21 mouse cellular contexts compared by ENCODE assay signal in genomic region chr14:55946269-55946969, GRCm38 (mm10). TPM values are rescaled to one million over a fixed set of nuclear protein-coding genes. Genes with fewer than 3 reads are reported as not detected.
DNase-seq lines count a peak whose midpoint lies in the region; ATAC-seq and TF ChIP-seq lines count a peak whose summit lies in the region.
"Had no signal": no experiment of that assay in that cellular context is flagged by ENCODE, and none has a peak within 500 bp of the region (broad histone marks: within the 10 kb centered on the region; RNA-seq: fewer than 3 reads in every experiment).

No protein-coding gene starts in this region.

- no peak for TF ChIP-seq POLR2A in CH12.LX (IDR thresholded peaks at IDR 0.05; ENCODE audit: low read depth, low read length)

- no peak for TF ChIP-seq EP300 in CH12.LX (IDR thresholded peaks at IDR 0.05; ENCODE audit: low read length)

- dilution Hi-C loops in CH12.LX (cut with MboI; ENCODE audit: extremely low pct_ligation_motif_present, extremely low pct_unique_long_range_greater_than_20kb, low sequenced_read_pairs), result no loop called here

- DNase-seq in heart, postnatal 25 days (ENCODE audit: low spot score), result no peak
- DNase-seq in 3134 (ENCODE audit: extremely low read depth, insufficient read length, low spot score), result peak; percentile 16
- DNase-seq in CH12.LX (ENCODE audit: extremely low read depth), result peak; percentile 16
- peak; percentile 26 for DNase-seq in limb, embryonic 10.5 days (ENCODE audit: low spot score)
- no peak for DNase-seq in urinary bladder, postnatal 25 days (ENCODE audit: low spot score)
- no peak for DNase-seq in thymus, postnatal 0 days (ENCODE audit: low spot score)
- DNase-seq in layer of hippocampus, adult 9-10 months (ENCODE audit: low spot score), result no peak
- DNase-seq: cerebellum, adult 11 months; kidney, adult 18-20 months; kidney, postnatal 14 days; liver; lung, adult 2 months; right cerebral cortex, postnatal 14 days had no signal

- WGBS in heart, embryonic 14.5 days, result 45% methylated on average over 2 of the region's 2 CpGs
- 74% methylated on average over 2 of the region's 2 CpGs for WGBS in limb, embryonic 10.5 days

- no peak overlapping the region for H3K4me2 ChIP-seq in heart, embryonic 14.5 days (ENCODE audit: low read length)
- no peak overlapping the region; the same call in 1 of the 2 replicates for H3K4me2 ChIP-seq in CH12.LX (ENCODE audit: insufficient read depth, low read depth, poor library complexity, severe bottlenecking)
- H3K4me2 ChIP-seq: embryonic facial prominence, embryonic 13.5 days; hindbrain, embryonic 15.5 days; midbrain, embryonic 12.5 days had no signal

- no peaks in the 10 kb centered on the region for H3K36me3 ChIP-seq in heart, embryonic 14.5 days (ENCODE audit: control insufficient read depth, insufficient read depth, low read length)
- no peaks in the 10 kb centered on the region for H3K36me3 ChIP-seq in CH12.LX (replicated peaks in 1 of 2; ENCODE audit: control insufficient read depth in 1 of 2, insufficient read depth in 1 of 2, low read length in 1 of 2)
- no peaks in the 10 kb centered on the region for H3K36me3 ChIP-seq in limb, embryonic 10.5 days
- H3K36me3 ChIP-seq: embryonic facial prominence, embryonic 13.5 days; hindbrain, embryonic 15.5 days; midbrain, embryonic 12.5 days had no signal

- intact Hi-C loops in heart, postnatal 25 days (cut with DNase I), result no loop called here

- H3K4me1 ChIP-seq in heart, embryonic 14.5 days (ENCODE audit: control insufficient read depth in 2 of 2, insufficient read depth in 2 of 2, low read length in 2 of 2), result peaks cover 9 to 14% of the 10 kb centered on the region in 2 experiments
- peaks cover 9 to 14% of the 10 kb centered on the region in 2 experiments for H3K4me1 ChIP-seq in CH12.LX (ENCODE audit: control insufficient read depth in 1 of 2, insufficient read depth in 2 of 2)
- H3K4me1 ChIP-seq in limb, embryonic 10.5 days, result 0 out of 2 replicates have a peak, but pooled peaks cover 3% of the 10 kb centered on the region
- H3K4me1 ChIP-seq: embryonic facial prominence, embryonic 13.5 days; hindbrain, embryonic 15.5 days; midbrain, embryonic 12.5 days had no signal

- TF ChIP-seq RAD21 in CH12.LX (IDR thresholded peaks at IDR 0.05; ENCODE audit: low read depth, low read length), result no peak

- no peak for TF ChIP-seq CTCF in CH12.LX (conservative IDR thresholded peaks at IDR 0.05 in 1 of 2, IDR thresholded peaks at IDR 0.05 in 1 of 2; ENCODE audit: low read depth in 2 of 2, low read length in 2 of 2)

- no peaks in the 10 kb centered on the region for H3K79me2 ChIP-seq in CH12.LX (replicated peaks; ENCODE audit: control insufficient read depth, extremely low read depth, insufficient read depth, poor library complexity, severe bottlenecking)

- H3K9ac ChIP-seq in heart, embryonic 14.5 days (ENCODE audit: low read length), result no peak overlapping the region
- no peak overlapping the region; the same call in 1 of the 2 replicates for H3K9ac ChIP-seq in CH12.LX (ENCODE audit: insufficient read depth, low read depth)
- H3K9ac ChIP-seq: embryonic facial prominence, embryonic 13.5 days; hindbrain, embryonic 15.5 days; midbrain, embryonic 12.5 days had no signal

- ATAC-seq in heart, embryonic 14.5 days (ENCODE audit: insufficient number of reproducible peaks, insufficient read depth, low FRiP score, low read depth), result peak; percentile 48; the same call in 1 of the 2 replicates
- ATAC-seq: Patski had no signal

- peak overlapping the region; percentile 69 to 70 for H3K27ac ChIP-seq in heart, embryonic 14.5 days (replicated peaks in 1 of 2; ENCODE audit: control insufficient read depth in 1 of 2, insufficient read depth in 1 of 2, low read depth in 2 of 2, low read length in 2 of 2)
- no peak overlapping the region for H3K27ac ChIP-seq in CH12.LX (ENCODE audit: insufficient read depth, low read depth)
- H3K27ac ChIP-seq in limb, embryonic 10.5 days, result no peak overlapping the region
- H3K27ac ChIP-seq: embryonic facial prominence, embryonic 13.5 days; hindbrain, embryonic 15.5 days; midbrain, embryonic 12.5 days had no signal

- H3K9me3 ChIP-seq in heart, embryonic 14.5 days (ENCODE audit: control insufficient read depth, low read length), result no peaks in the 10 kb centered on the region
- H3K9me3 ChIP-seq in CH12.LX (replicated peaks; ENCODE audit: low read length), result no peaks in the 10 kb centered on the region
- no peaks in the 10 kb centered on the region for H3K9me3 ChIP-seq in limb, embryonic 10.5 days (replicated peaks)
- H3K9me3 ChIP-seq: embryonic facial prominence, embryonic 13.5 days; hindbrain, embryonic 15.5 days; midbrain, embryonic 12.5 days had no signal

- no peaks in the 10 kb centered on the region for H3K27me3 ChIP-seq in heart, embryonic 14.5 days (ENCODE audit: control insufficient read depth, insufficient read depth, low read length)
- H3K27me3 ChIP-seq in CH12.LX (replicated peaks), result peaks cover 5% of the 10 kb centered on the region
- 0 out of 2 replicates have a peak, but pooled peaks cover 5% of the 10 kb centered on the region for H3K27me3 ChIP-seq in limb, embryonic 10.5 days (ENCODE audit: low read depth, poor library complexity, severe bottlenecking)
- H3K27me3 ChIP-seq: embryonic facial prominence, embryonic 13.5 days; hindbrain, embryonic 15.5 days; midbrain, embryonic 12.5 days had no signal

- in situ Hi-C loops in CH12.LX (cut with MboI; ENCODE audit: low pct_ligation_motif_present, low pct_unique_long_range_greater_than_20kb, low sequenced_read_pairs), result no loop called here

- no peak overlapping the region for H3K4me3 ChIP-seq in heart, embryonic 14.5 days (ENCODE audit: control insufficient read depth in 1 of 2, insufficient read depth in 1 of 2, low read depth in 1 of 2, low read length in 2 of 2)
- H3K4me3 ChIP-seq in CH12.LX (replicated peaks in 1 of 3; ENCODE audit: low read depth in 2 of 3, low read length in 2 of 3, poor library complexity in 1 of 3), result no peak overlapping the region
- no peak overlapping the region for H3K4me3 ChIP-seq in limb, embryonic 10.5 days
- H3K4me3 ChIP-seq: embryonic facial prominence, embryonic 13.5 days; hindbrain, embryonic 15.5 days; midbrain, embryonic 12.5 days had no signal

TF ChIP-seq in CH12.LX, 34 proteins besides CTCF, POLR2A, EP300 and RAD21:
- TF ChIP-seq MXI1 (IDR thresholded peaks at IDR 0.05; ENCODE audit: low read depth, low read length) (no peak), IRF4 (IDR thresholded peaks at IDR 0.05; ENCODE audit: low read depth, low read length) (no peak)

RNA-seq across cellular contexts. Expression of gene Cma1, which starts 1.9 kb away (rescaled TPM):
- polyA plus RNA-seq in heart, embryonic 14.5 days (2014; fragmentation: Nextera tagmentation; extraction: Ambion mirVana), result 2.6 and 3.5 TPM in 2 replicates
- total RNA-seq in heart, postnatal 25 days (2021), result 1 to 10 TPM; 1.0 to 2.5 TPM
- total RNA-seq in CH12.LX (2012; rRNA removed) (not detected in 2 replicates), CH12.LX (2014; rRNA removed) (not detected in 2 replicates)
- polyA plus RNA-seq in CH12.LX (2012; ENCODE audit: insufficient read length, low read depth), result not detected in 2 replicates
- not detected in 2 replicates for polyA plus RNA-seq in limb, embryonic 10.5 days (2016; fragmentation: Nextera tagmentation; extraction: Ambion mirVana)
- polyA plus RNA-seq in thymus, postnatal 0 days (2015; fragmentation: Nextera tagmentation; extraction: Ambion mirVana), result 6.9 and 7.2 TPM in 2 replicates
- total RNA-seq: left cerebral cortex, postnatal 14 days had no signal
- polyA plus RNA-seq: forebrain, embryonic 11.5 days; midbrain, embryonic 12.5 days; Patski had no signal

RNA-seq across cellular contexts. Expression of gene Cma2, which starts 4.4 kb away (rescaled TPM):
- not detected in 2 replicates for polyA plus RNA-seq in heart, embryonic 14.5 days (2014; fragmentation: Nextera tagmentation; extraction: Ambion mirVana)
- not detected for total RNA-seq in heart, postnatal 25 days (2021)
- total RNA-seq in CH12.LX (2012; rRNA removed) (not detected in 2 replicates), CH12.LX (2014; rRNA removed) (not detected in 2 replicates)
- not detected in 2 replicates for polyA plus RNA-seq in CH12.LX (2012; ENCODE audit: insufficient read length, low read depth)
- not detected in 2 replicates for polyA plus RNA-seq in limb, embryonic 10.5 days (2016; fragmentation: Nextera tagmentation; extraction: Ambion mirVana)
- 0.15 TPM in 1 of 2 replicates, not detected in the other for polyA plus RNA-seq in thymus, postnatal 0 days (2015; fragmentation: Nextera tagmentation; extraction: Ambion mirVana)
- total RNA-seq: layer of hippocampus, postnatal 14 days; left cerebral cortex, postnatal 14 days had no signal
- polyA plus RNA-seq: embryonic facial prominence, embryonic 13.5 days; forebrain, embryonic 11.5 days; hindbrain, embryonic 15.5 days; lung, adult 2 months; midbrain, embryonic 12.5 days; Patski had no signal

RNA-seq across cellular contexts. Expression of gene Sdr39u1, which starts 46.3 kb away (rescaled TPM):
- polyA plus RNA-seq in heart, embryonic 14.5 days (2014; fragmentation: Nextera tagmentation; extraction: Ambion mirVana), result 51.6 and 52.1 TPM in 2 replicates
- 100 to 1,000 TPM; 107 to 108 TPM for total RNA-seq in heart, postnatal 25 days (2021)
- 66.7 and 77.6 TPM in 2 replicates for total RNA-seq in CH12.LX (2012; rRNA removed)
- total RNA-seq in CH12.LX (2014; rRNA removed), result 61.4 and 66.0 TPM in 2 replicates
- 73.2 and 90.8 TPM in 2 replicates for polyA plus RNA-seq in CH12.LX (2012; ENCODE audit: insufficient read length, low read depth)
- polyA plus RNA-seq in limb, embryonic 10.5 days (2016; fragmentation: Nextera tagmentation; extraction: Ambion mirVana), result 55.0 and 70.3 TPM in 2 replicates
- polyA plus RNA-seq in thymus, postnatal 0 days (2015; fragmentation: Nextera tagmentation; extraction: Ambion mirVana), result 72.5 and 74.8 TPM in 2 replicates

Comparison
In these comparisons a context has a peak if more than half of its experiments do, and no peak if none do; other contexts are left out.
1. H3K27ac ChIP-seq: peak in heart, embryonic 14.5 days (2 of 2); none in CH12.LX (single experiment) and limb, embryonic 10.5 days (single experiment).
2. DNase-seq: peak in 3134 (single experiment), CH12.LX (single experiment) and limb, embryonic 10.5 days (single experiment); none in heart, postnatal 25 days (single experiment), urinary bladder, postnatal 25 days (single experiment), thymus, postnatal 0 days (single experiment) and layer of hippocampus, adult 9-10 months (single experiment).